Mouse (Mus musculus): ENCODE measurements at regions not wholly inside any gene's neighbourhood (a gene's known extent, or its start where the extent isn't known, plus 50 kb on each side); places are given as distances from the start of the nearest gene placed in this dataset.

- DNase-seq (ENCODE audit: low spot score in 2 of 2), result no peak
Observed at GRCm38 (mm10) chr1:169439621-169440020, 91.6 kb downstream of the Nuf2 start.

- no peak for DNase-seq (ENCODE audit: low spot score in 2 of 2)
Observed at GRCm38 (mm10) chr1:169438006-169438405, 93.3 kb downstream of the Nuf2 start.

GRCm38 (mm10) chr1:169422408-169422807 lies 108.9 kb downstream of the Nuf2 start:
- no peak for DNase-seq (ENCODE audit: low spot score in 2 of 2)

- DNase-seq (ENCODE audit: low spot score in 2 of 2), result no peak
Observed at GRCm38 (mm10) chr1:169421671-169422070, 109.6 kb downstream of the Nuf2 start.

- no peak for DNase-seq (ENCODE audit: low spot score in 2 of 2)
Observed at GRCm38 (mm10) chr1:169418665-169419045, 112.6 kb downstream of the Nuf2 start.

GRCm38 (mm10) chr1:169417979-169418664 lies 113.1 kb downstream of the Nuf2 start:
- no peak for DNase-seq (ENCODE audit: low spot score in 2 of 2)

GRCm38 (mm10) chr1:169416701-169417100 lies 114.6 kb downstream of the Nuf2 start:
- no peak for DNase-seq (ENCODE audit: low spot score in 2 of 2)

GRCm38 (mm10) chr1:169408120-169408519 lies 123.1 kb downstream of the Nuf2 start:
- no peak for DNase-seq (ENCODE audit: low spot score in 2 of 2)

- no peak for DNase-seq (ENCODE audit: low spot score in 2 of 2)
Observed at GRCm38 (mm10) chr1:169400841-169401240, 130.4 kb downstream of the Nuf2 start.

- DNase-seq (ENCODE audit: low spot score in 2 of 2), result no peak
Observed at GRCm38 (mm10) chr1:169397371-169397770, 133.9 kb downstream of the Nuf2 start.

GRCm38 (mm10) chr1:169387056-169387455 lies 144.2 kb downstream of the Nuf2 start:
- no peak for DNase-seq (ENCODE audit: low spot score in 2 of 2)

GRCm38 (mm10) chr1:169385740-169386424 lies 145.4 kb downstream of the Nuf2 start:
- no peak for DNase-seq (ENCODE audit: low spot score in 2 of 2)

GRCm38 (mm10) chr1:169374686-169375085 lies 156.6 kb downstream of the Nuf2 start:
- DNase-seq (ENCODE audit: low spot score in 2 of 2), result no peak

GRCm38 (mm10) chr1:169368758-169369157 lies 162.5 kb downstream of the Nuf2 start:
- no peak for DNase-seq (ENCODE audit: low spot score in 2 of 2)

GRCm38 (mm10) chr1:169367772-169368501 lies 163.3 kb downstream of the Nuf2 start:
- DNase-seq (ENCODE audit: low spot score in 2 of 2), result no peak

- DNase-seq (ENCODE audit: low spot score in 2 of 2), result no peak
Observed at GRCm38 (mm10) chr1:169367316-169367715, 163.9 kb downstream of the Nuf2 start.

GRCm38 (mm10) chr1:169362564-169362963 lies 168.7 kb downstream of the Nuf2 start:
- DNase-seq (ENCODE audit: low spot score in 2 of 2), result no peak

GRCm38 (mm10) chr1:169357652-169358241 lies 173.5 kb downstream of the Nuf2 start:
- DNase-seq (ENCODE audit: low spot score in 2 of 2), result no peak

- no peak for DNase-seq (ENCODE audit: low spot score in 2 of 2)
Observed at GRCm38 (mm10) chr1:169354021-169354420, 177.2 kb downstream of the Nuf2 start.

- no peak for DNase-seq (ENCODE audit: low spot score in 2 of 2)
Observed at GRCm38 (mm10) chr1:169347692-169348091, 183.6 kb downstream of the Nuf2 start.

GRCm38 (mm10) chr1:169346876-169347275 lies 184.4 kb downstream of the Nuf2 start:
- no peak for DNase-seq (ENCODE audit: low spot score in 2 of 2)

- DNase-seq (ENCODE audit: low spot score in 2 of 2), result no peak
Observed at GRCm38 (mm10) chr1:169341131-169341530, 190.1 kb downstream of the Nuf2 start.
